Mouse (Mus musculus) spleen, adult 12 weeks (tissue): Measurements from ENCODE around the gene Rgs13.
"Not testable (repeated sequence)": the region's sequence is repeated elsewhere in the genome, so short reads cannot be mapped to it uniquely, and the experiment has no call there.

ENCODE experiments used
- DNase-seq: peaks from one replicate; pipeline ENCODE4 v3.0.0; 2022; ENCODE audit warnings: low spot score

Rgs13 gene

GRCm38 (mm10) chr1:144152184-144152525 lies 25.0 kb downstream of the Rgs13 start:
- no peak for DNase-seq

- DNase-seq: no peak
Measured at GRCm38 (mm10) chr1:144151401-144152183, 25.6 kb downstream of the Rgs13 start.

GRCm38 (mm10) chr1:144149997-144150396 lies 27.2 kb downstream of the Rgs13 start:
- no peak for DNase-seq

- DNase-seq: not testable (repeated sequence)
Measured at GRCm38 (mm10) chr1:144141398-144141797, 35.8 kb downstream of the Rgs13 start.

GRCm38 (mm10) chr1:144139847-144140246 lies 37.3 kb downstream of the Rgs13 start:
- DNase-seq: no peak

GRCm38 (mm10) chr1:144127965-144128364 lies 49.2 kb downstream of the Rgs13 start:
- no peak for DNase-seq

- no peak for DNase-seq
Measured at GRCm38 (mm10) chr1:144120042-144120441, 57.1 kb downstream of the Rgs13 start.

- no peak for DNase-seq
Measured at GRCm38 (mm10) chr1:144119456-144119855, 57.7 kb downstream of the Rgs13 start.

GRCm38 (mm10) chr1:144115848-144116727 lies 61.1 kb downstream of the Rgs13 start:
- DNase-seq: no peak

- DNase-seq: no peak
Measured at GRCm38 (mm10) chr1:144113438-144114074, 63.6 kb downstream of the Rgs13 start.

- DNase-seq: no peak
Measured at GRCm38 (mm10) chr1:144112946-144113345, 64.2 kb downstream of the Rgs13 start.

- no peak for DNase-seq
Measured at GRCm38 (mm10) chr1:144098587-144099258, 78.4 kb downstream of the Rgs13 start.

GRCm38 (mm10) chr1:144090410-144090809 lies 86.8 kb downstream of the Rgs13 start:
- no peak for DNase-seq
